Mouse (Mus musculus): ENCODE results near the gene Cd40.

GRCm38 (mm10) chr2:165054888-165055852 is at the start of gene Cd40:
- TF ChIP-seq CTCF (IDR thresholded peaks at IDR 0.05; ENCODE audit: extremely low read depth, insufficient read length, insufficient replicate concordance, low read depth, low read length), result no peak
- 0 out of 2 replicates have a peak, but pooled peaks have one; percentile 39 for TF ChIP-seq POLR2A (IDR thresholded peaks at IDR 0.05; ENCODE audit: low read depth, low read length)

All from small intestine, adult 2 months (tissue).